Mouse (Mus musculus) c-Kit-positive CD71-positive TER-119-negative erythroid progenitor cells, embryonic 14.5 days (primary cell): ENCODE results near the gene H2-DMa.
A peak's percentile ranks its signal among the peaks of the same experiment; 100 is the strongest.

ENCODE experiments used
- DNase-seq: peaks from one replicate; pipeline ENCODE4 v3.0.0-alpha.2; 2013; ENCODE audit warnings: low read depth

Gene H2-DMa

DNA sequence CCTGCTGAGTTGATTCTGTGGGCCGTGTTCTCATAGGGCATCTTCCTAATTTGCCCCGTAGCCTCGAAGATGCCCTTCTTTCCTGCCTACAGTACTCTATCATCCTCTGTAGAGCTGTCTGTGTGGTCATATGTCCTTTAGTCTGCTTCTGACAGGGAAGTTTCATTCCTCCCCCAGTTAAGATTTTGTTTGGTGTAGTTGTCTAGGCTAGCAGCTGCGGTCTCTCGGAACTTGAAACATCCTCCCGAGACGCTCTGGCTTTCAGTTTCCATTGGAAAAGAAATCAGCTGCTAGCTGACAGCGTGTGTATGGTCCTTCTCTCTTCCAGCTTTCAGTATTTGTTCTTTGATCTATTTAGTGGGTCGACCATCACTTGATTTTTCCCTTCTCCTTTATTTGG is 14.5 kb upstream of the H2-DMa start:
- DNase-seq = no peak

DNA sequence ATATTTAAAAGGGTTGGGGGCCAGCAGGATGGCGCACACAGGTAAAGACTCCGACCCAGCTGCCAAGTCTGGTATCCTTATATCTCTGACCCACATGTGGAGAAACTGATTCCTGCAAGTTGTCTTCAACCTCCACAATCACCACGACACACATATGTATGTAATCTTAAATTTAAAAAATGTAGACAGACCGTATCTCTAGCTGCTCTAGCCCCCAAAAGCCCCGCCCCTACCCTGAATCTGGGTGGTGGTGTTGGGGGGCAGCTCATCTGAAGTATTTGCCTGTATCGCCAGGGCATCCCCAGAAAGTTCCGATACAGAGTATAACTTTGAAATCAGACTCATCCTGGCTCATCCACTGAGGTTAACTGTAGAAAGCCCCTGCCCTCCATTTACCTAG is 12.8 kb upstream of the H2-DMa start:
- no peak for DNase-seq

DNA sequence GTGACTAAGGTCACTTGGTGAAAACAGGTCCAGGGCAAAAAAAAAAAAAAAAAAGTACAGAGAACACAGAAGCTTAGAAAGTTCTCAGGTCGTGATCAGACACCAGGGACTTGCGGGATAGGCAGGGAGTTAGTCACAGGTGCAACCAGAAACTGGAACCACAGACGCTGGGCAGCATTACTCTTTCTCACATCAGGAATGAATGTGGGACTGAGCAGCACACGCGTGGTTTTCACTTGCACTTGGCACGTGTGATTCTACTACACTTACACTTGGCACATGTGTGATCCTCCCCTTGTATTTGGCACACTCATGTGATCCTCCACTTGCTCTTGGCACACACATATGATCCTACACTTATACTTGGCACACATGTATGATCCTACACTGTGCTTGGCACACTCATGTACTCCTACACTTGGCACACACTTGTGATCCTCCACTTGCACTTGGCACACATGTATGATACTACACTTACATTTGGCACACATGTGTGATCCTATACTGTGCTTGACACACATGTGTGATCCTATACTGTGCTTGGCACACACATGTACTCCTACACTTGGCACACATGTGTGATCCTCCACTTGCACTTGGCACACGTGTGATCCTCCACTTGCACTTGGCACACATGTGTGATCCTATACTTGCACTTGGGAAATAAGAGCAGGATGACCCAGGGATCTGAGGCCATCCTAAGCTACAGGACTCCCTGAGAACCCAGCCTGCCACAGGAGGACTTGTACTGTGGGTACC is 12.1 kb upstream of the H2-DMa start:
- DNase-seq = no peak

DNA sequence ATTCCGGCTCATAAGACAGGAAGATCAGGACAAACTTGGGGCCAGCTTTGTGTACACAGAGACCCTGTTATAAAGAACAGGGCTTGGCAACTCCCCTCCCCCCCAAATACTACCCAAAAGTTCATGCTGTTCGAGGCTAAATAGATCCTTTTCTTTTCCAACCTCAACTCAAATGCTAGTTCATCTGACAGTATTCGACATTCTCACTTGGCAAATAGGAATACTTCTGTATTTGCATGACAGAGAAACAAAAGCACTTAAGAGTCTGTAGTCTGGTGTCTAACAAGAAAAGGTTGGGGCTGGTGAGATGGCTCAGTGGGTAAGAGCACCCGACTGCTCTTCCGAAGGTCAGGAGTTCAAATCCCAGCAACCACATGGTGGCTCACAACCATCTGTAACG is 10.9 kb upstream of the H2-DMa start:
- no peak for DNase-seq

DNA sequence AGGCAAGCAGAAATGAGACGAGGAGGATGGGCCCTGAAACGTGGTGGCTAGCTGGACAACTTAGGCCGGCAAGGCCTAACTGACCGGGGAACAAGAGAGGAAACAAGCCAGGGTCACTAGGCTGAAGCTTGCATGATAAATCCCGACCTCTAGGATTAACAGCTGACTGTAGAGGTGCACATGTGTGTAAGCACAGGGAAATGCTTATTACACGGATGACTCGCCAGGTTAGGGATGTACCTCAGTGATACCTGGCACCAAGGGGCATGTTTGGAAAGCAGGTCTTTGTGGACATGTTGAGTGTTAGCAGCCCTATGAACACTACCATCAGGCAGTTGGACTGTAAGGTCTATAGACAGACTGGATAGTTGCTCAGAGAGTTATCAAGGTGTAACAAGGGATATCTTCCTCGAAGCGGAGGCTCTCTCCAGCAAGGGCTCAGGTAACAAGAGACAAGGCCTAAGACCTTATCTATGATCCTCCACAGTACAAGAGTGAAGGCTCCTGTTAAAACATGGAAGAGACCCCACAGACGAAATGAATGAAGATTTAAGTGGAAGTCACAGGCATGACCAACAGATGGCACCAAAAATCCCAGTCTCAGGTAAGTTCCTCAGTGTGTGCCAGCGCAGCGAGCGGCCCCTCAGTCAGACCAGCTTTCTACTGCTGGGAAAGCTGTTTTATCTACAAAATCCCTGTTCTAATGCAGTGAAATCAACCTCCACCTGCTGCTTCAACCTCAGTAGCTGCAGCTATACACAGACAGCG is 10.1 kb upstream of the H2-DMa start:
- DNase-seq = no peak

DNA sequence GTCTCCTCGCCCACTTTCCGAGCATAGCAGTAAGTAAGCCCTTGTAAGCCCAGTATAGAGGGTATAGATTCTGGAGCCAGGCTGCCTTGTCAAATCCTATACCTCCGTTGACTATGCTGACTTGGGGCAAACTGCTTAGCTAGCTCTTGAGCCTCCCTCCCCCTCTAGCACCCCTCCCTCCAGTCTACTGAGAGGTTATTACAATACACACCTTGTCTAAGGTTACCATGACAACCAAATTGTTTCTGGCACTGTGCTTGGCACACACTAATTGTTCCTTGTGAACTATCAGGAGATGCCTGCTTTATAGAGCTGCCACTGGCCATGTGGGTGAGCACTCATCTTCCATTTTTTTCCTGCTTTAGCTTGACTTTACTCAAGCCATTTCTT is 9.5 kb upstream of the H2-DMa start:
- DNase-seq = no peak

DNA sequence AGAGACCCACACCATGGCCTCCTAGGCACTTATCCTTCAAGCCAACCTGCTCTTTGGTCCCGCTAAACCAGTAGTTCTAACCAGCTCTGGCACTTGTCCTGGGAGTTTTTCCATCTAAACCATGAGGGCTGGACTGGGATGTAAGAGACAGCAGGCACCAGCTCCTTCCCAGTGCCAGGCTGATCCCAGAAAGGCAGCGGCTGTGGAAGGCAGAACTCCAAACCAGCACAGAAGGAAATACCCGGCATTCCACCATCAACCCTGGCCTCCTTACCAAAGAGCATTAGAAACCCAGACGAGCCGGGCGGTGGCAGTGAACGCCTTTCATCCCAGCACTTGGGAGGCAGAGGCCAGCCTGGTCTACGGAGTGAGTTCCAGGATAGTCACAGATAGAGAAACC is 9.0 kb upstream of the H2-DMa start:
- no peak for DNase-seq

DNA sequence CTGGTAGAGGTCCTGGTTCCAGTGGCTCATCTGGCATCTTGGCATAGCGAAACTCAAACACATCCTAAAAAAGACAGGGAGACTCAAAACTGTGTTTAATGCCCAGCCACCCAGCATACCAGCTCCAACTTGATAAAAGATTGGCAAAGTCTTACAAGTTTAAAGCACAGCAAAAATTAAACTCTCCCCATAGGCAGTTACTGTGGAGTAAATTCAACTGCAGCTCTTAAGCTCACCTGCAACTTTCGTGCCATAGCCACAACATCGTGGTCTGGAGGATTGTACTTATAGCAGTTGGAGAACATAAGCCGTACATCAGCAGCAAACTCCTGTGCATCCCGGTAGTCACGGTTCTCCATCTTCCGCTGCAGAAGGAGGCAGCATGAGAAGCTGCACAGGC is 5.2 kb upstream of the H2-DMa start:
- no peak for DNase-seq

DNA sequence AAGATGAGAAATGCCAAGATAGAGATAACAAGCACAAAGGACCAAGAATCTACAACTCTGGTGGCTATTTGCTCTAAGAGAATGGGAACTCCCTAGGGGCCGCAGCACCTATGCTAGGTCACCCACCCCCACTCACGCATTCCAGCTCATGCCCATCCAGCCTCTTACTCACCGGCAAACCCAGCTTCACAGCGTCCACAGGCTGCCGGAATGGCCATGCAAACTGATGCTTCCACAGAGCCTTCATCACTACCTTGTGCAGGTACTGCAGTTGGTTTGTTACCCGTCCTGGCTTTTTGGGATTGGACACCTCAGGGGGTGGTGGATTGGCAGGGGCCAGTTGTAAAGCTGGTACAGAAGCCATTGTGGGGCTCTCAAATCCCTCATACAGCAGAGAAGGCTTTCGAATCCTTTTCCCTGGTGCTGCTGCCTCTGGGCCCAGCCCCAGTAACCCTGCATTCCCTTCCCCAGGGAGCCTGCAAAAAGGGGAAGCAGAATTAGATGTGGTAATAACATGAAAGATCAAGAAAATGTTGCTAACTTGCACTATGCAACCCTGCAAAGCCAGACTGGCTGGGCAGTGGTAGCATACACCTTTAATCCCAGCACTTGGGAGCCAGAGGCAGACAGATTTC is 2.5 kb upstream of the H2-DMa start:
- DNase-seq = no peak

DNA sequence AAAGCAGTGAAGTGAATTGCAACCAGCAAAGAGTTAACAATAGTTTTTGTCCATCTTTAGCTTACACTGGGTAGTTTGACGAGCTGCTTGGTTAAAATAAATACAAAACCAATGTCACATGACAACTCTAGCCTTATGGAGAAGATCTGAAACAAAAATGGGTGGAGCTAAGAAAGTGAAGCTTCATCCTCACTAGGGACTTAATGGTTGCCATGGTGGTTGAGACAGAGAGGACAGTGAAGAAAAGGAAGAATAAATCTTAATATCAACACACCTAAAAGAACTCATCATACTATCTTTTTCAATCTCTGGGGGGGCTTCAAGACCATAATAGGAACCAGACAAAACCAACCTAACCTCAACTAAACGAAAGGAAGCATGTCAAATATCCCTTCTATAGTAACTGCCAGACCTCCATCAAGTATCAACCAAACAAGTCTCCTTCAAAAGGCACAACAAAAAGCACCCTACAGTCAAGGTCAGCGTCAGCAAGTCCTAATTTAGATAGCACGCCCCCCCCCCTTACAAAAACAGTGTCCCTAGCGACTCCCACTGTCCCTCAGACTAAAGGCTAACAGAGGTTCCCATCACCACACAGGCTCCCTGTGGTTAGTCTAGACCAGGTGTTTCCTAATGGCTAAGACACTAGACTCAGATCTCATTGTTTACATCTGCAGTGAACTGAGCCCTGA is 1.8 kb upstream of the H2-DMa start:
- DNase-seq = no peak

DNA sequence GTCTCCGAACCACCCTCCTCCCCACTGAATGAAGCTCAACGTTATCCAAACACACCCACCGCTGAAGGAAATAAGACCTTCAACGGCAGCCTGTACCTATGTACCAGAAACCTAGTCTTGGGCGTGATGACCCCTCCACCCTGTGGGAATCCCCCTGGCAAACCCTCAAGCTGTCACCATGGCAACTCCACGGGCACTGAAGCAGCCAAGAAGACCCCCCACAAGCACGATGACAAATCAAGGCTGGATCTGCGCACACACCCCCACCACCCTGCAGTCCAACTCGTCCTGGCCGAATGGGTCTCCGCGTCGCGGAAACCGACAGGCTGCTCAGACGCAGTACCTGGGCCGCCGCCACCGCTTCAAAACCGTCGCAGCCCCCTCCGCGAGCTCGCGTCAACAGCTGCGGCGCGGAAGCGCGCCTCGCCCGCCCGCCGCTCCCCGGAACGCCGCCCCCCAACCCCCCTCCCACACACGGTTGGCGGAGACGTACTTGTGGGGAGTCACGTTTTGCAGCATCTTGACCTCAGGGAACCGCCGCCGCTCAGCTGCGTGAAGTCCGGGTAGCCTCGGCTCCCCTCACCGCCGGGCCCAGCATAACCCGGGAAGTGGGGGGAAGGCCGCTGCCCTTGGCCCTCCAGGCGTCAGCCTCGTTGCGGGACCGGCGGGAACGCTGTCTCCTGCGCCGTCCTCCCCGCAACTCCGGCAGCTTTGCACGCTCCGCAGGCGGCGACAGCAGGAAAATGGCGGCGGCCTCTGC is 1.0 kb upstream of the H2-DMa start:
- no peak for DNase-seq

DNA sequence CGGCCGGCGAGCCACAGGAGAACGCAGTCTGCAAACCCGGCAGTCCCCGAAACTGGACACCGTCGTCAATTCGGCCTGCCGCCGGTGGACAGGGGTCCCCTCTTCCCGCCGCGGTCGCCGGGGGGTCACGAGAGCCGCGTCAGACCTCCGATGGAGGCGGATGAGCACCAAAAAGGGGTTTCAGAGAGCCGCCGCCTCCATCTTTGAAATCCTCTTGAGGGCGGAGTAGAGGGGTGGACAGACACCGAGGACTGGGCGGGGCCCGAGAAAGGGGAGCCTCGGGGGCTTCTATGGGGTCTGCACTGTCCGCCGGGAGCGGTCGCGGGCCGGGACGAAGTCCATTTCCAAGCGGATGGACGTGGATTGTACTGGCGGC is 480 bp upstream of the H2-DMa start:
- no peak for DNase-seq

DNA sequence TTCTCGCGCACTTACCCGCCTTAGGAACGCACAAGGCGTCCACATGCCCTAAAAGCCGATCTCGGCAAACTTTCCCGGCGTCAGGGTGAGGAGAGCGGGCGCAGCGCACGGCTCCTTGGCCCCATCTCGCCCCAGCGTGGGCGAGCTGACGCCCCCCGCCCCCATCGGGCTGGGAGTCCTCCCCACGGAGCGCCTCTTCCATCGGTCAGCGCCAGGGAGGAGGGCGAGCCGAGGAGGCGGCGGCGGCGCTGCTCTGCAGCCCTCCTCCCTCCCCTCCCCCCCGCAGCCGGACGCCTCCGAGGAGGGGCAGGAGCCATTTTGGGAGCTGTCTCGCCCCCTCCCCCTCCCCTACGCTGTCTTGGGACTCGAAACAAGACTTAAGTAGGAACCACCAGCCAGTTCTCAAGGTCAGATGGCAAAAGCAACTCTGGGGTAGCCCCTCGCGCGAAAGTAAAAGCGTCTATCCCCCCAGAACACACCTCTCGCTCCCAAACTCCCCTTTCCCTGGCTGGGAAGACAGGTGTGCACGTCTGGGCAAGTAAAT is 911 bp downstream of the H2-DMa start:
- DNase-seq = no peak

DNA sequence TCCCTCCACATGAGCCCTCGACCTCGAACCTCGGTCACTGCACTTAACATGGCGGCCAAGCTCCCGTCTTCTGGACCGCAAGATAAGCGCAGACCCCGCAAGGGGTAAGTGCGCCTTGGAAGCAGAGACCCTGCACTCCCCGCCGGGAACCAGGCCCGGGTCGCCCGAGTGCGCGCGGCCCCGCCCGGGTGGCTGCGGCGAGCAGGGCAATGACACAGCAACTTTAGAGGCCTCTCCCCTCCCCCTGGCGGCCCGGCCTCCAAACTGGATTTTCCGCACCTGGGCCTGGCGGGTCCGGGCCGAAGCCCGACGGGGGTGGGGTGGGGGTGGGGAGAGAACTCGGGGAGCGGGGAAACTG is 1.5 kb downstream of the H2-DMa start:
- DNase-seq = no peak

DNA sequence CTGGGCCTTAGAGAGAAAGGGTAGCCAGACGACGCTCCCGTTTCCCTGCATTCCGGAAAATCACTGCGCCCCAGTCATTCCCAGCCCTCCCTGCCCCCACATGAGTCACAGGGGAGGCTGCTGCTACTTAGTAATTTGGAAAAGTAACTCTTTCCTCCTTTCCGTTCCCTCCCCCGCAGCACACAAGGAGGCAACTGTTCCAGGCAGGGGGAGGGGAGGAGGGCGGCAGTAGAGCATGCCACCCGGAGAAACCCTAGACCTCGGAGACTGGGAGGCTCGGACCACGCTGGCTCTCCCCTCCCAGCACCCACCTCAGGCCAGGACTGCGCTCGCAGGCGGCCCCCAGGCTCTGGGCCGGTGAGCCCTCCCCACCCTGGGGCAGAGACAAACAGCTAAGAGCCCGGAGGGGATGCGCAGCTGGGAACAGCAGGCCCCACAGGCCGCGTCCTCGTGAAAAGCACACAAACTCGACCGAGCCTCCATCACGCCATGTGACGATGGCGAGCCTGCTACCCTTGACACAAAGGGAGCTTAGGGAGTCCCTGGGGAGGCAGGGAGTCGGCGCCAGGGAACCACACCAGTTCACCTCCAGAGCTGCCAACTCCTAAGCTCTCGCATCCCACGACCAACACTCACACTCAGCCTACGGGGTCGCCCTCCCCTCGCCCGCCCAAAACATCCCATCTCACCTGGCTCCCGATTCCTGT is 2.0 kb downstream of the H2-DMa start:
- no peak for DNase-seq

DNA sequence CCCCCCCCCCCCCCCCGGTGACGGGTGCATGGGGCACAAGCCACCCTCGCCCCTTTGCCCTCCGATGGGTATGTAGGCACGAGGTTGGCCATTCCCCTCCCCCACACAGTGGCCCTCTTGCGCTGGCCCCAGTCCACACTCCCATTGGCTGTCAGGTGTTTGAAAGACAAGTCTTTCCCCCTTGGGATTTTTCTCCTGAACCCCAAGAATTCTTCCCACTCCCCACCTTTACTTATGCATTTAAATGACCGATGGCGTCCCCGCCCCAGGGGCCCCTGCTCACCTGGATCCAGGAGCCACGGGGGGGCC is 2.5 kb downstream of the H2-DMa start:
- no peak for DNase-seq

DNA sequence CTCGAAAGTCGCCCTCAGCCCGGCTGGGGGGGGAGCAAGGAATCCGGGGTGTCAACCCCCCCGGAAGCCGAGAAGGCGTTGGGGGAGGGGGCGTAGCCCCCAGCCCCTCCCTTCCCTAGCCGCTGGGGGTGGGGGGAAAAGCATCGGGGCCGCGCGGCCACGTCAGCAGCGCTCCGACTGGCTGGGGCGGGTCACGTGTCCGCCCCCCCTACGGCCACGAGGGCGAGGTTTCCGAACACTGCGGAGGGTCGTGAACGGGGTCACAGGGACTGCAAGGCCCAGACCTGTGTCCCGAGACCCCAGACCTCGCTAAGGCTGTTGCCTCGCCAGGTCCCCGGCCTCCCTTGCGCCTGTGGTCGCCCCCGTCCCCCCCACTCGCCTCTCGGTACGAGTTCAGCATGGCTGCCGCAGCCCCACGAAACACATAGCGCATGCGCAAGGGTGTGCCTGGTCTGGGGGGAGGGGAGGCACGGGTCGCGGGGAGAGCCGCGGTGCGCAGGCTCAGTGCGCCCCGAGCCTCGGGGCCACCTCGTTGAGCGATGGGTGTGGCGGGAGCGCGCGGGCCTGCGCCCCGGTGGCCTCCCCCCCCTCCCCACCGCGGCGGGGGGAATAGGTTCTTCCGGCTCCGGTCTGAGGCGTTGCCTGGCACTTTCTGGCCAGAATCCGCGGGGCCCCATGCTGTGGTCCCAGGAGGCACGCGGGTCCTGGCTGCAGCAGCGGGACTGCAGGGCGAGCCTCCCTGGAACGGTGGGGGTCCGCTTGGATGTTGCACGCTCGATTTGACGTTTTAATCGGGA is 3.0 kb downstream of the H2-DMa start, which contains the start of gene Brd2:
Brd2 (minus strand) TSS at position 447 of the 797 bp plus-strand sequence.
- peak; percentile 93 for DNase-seq

DNA sequence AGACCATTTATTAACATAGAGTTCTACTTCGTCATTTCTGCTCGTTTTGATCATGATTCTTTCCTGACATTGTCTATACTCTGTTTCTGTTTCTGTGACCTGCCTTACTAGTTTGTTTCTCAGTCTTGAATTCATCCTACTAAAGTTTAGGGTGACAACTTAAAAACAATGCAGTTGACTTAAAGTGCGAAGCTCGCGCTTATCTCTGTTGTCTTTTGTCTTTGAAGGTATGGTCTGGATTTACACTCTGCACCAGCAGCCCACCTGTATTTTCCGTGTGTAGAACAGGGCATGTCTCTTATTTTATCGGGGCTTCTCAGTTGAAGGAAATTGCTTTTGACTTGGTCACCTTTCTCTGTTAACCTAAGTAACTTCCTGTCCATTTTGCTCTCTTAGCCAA is 3.8 kb downstream of the H2-DMa start:
- no peak for DNase-seq

DNA sequence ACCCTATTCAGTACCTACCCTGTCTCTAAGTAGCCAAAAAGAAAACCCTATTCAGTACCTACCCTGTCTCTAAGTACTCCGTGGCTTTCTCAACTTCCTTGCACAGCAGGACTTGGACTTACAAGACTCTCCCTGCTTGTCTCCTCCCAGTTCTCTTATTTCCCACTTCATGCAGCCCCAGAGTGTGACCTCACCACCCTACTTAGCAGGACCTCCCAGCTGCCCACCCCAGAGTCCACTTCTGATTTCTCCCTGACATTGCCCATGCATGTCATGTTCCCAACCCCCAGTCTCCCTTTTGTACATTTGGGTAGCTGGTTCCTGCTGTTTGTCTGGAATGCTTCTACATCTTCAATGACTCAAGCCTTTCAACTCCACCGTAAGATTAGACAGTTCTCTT is 4.2 kb downstream of the H2-DMa start:
- no peak for DNase-seq

DNA sequence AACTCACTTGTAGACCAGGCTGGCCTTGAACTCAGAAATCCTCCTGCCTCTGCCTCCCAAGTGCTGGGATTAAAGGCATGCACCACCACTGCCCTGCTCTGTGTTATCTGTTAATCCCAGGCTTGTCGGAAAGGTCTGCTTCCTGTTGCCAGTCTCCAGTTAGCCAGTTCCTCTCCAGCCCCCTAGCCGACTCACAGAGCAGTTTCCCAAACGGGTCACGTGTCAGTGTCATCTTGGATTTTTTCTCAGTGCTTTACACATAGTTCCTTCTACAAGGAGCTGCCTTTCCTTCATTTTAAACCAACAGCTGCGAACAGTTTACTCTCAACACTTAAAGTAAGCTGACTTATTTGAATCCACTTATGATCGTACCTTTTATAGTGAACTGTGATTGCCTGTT is 5.3 kb downstream of the H2-DMa start:
- no peak for DNase-seq
